Mouse (Mus musculus): Measurements from ENCODE around the gene Mcu.

The Mcu gene

DNA sequence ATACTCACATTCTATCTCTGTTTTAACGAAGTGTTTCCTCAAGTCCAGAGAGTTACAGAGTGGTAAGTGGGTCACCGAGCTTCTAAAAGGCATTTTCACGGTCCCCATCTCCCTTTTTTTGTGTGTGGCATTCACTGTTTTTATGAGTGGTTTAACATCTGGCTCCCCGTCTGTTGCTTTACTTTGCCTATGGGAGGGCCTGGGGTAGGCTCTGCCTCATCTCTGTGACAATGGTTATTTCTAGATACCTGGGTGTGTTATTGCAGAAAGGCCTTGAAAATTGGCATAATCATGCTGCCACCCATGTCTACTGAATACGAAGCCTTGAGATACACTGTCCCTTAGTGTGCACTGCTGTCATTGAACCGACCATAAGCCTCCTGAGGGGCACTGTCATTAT, 84.2 kb downstream of the Mcu start:
- no peak for DNase-seq (ENCODE audit: low spot score)

DNA sequence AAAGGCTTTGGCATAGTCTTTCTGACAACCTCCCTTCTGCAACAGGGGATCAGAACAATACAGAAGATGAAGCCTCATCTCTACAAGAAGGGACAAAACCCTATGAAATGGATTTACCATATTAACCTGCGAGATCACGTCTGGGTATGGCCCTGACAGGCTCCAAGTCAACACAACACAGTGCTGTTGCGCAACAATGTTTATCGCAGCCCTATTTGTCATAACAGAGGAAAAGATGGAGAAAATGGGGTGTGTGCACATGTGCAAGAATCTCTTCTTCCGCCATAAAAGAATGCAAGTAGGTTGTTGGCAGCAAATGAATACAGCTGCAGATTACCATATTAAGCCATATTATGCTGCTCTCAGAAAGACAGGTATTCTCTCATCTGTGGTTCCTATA, 88.7 kb downstream of the Mcu start:
- DNase-seq (ENCODE audit: low spot score): no peak

DNA sequence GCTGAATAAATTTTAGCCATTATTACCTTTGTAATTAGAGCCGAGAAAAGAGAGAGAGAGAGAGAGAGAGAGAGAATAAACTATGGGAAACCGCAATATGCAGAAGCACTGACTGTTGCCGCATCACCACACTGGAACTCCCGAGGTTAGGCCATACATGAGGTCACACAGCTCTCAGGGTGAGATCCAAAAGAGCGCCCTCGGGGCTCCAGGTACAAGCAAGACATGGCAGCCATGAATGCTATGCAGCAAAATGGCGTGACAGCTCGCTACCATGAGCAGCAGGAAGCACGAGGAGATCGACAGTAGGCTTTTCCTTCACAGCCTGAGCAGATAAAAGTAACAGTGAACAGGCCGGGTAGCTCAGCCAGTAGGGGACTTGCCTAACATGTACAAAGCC, 89.2 kb downstream of the Mcu start:
- no peak for DNase-seq (ENCODE audit: low spot score)

DNA sequence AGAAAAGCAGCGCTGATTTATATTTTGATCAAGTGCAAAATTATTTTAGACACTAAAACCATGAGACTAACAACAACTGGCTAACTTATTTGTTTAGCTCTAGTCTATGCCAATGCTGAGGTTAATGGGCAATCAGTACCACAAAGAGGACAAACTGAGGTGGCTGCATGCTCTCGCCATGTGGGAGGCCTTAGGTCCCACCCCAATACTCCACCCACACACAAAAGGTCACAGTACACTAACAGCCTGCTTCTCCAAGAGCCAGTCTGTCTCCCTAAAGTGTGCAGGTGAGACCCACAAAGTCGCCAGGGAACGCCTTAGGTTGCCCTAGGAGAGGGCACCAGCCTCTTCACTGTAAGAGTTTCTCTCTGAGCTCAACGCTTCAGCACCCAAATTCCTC, 91.8 kb downstream of the Mcu start:
- DNase-seq (ENCODE audit: low spot score): no peak

DNA sequence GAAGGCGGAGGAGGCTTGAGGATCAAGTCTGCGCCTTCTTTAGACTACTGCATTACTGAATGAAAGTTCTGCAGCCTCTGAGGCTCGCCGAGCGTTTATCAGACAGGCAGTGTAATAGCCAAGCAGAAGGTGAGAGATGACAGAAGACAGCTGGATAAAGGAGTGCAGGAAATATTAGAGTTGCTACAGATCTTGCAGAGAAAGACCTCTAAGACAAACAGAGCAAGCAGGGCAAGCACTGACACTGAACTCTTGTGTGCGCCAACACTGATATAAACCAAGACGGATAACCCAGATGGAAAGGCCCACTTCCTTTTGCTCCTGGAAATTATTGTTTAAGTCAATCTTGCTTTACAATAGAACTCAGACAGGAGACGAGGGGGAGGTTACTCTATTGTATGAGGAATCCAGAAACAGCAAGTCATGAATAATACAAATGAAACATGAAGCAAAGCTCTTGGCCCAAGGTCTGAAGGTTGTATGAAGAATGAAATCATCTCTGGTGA, 92.6 kb downstream of the Mcu start:
- DNase-seq (ENCODE audit: low spot score): no peak

DNA sequence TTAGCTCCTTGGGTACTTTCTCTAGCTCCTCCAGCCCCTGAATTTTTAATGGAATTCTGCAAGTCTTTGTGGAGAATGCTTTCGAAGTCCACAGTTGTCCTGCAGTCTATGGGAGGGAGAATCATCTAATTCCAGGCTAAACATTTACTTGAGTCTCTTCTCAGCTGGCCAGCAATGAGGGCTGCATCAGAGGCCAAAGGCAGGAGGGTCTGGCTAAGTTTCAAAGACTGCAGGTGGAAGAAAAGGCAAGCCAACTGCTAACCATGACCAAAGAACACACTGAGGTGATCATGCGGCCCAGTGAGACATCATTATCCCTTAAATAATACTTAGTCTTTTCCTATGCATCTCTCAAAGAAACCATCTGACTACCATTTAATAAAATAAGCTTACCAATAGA, 95.8 kb downstream of the Mcu start:
- no peak for DNase-seq (ENCODE audit: low spot score)

DNA sequence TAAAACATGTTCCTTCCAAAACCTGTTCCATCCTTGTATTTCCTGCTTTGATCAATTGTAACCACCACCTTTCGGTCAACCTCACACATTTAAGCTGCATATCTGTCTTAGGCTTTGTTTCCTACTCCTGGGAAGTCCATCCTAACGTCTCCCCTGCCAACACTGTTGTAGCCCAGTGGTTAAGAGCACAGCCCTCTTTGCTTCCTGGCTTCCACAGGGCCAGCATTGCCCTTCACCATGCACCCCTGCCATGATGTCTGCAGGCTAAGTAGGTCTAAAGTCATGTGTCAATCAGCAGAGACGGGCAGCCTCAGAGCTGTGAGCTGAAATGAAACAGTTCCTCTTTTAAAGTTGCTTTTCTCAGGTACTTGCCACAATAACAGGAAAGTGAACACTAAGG, 97.1 kb downstream of the Mcu start:
- no peak for DNase-seq (ENCODE audit: low spot score)

DNA sequence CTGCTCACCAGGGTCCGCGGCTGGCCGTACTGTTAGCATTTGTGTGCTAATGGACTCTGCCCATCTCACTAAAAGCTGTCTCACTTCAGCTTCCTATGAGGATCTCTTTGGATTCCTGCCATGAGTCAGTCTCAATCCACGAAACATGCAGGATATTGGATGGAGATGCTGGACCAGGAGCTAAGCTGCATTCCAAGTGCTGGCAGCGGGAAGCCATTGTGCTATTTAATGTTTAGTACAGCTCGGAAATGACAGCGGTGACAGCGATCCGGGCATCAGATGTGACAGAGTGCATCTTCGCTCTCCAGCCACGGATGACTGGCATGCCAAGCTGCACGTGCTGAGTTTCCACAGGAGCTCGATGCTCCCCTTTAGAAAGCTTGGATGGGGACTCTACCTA, 99.3 kb downstream of the Mcu start:
- DNase-seq (ENCODE audit: low spot score): no peak

DNA sequence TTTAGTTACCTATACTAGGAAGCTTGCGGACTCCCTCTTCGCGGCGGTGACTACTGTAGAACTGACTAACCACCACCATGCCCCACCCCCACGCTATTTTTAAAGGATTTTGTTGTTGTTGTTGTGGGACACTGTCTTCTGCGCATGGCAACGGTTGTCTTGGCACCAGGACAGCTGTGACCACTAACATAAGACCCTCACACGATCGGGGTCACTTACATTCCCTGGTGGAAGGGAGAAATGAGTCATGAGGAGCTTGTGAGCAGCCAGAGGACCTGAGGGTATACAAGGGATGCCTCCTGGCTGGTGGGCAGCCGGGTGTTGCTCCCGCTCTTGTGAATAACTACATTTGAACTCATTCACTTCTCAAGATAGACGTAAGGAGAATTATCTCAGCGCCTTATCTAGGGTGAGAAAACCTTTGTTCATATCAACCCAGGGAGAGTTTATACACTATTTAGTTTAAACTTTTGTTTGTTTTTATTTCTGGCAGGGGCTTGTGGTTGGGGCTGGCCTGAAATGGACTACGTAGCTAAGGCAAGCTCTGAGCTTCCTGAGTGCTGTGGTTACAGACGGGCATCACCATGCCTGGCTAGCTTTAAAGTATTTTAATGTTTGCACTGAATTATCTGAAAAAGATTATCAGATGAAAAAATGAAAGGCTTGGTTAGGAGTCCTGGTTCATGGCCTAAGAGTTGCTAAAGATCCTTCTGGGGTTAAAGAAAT, 101.6 kb downstream of the Mcu start:
- no peak for DNase-seq (ENCODE audit: low spot score)

DNA sequence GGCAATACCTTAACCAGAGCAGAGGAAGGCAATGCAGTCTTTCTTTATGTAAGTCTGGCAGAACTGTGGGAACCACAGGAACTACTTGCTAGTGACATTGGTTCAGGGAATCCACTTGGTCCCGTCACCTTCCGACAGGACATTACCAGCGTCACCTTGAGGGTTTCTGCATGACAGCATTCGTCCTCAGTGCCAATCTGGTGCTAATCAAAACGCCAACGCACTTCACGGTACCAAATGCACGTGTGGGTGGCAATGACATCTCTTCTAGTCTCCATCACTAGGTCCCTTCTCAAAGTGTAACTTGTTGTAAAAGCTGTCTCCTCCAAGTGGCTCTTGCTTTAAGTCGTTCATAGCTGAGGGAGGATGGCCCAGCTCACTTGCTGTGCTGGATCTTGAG, 104.3 kb downstream of the Mcu start:
- no peak for DNase-seq (ENCODE audit: low spot score)

DNA sequence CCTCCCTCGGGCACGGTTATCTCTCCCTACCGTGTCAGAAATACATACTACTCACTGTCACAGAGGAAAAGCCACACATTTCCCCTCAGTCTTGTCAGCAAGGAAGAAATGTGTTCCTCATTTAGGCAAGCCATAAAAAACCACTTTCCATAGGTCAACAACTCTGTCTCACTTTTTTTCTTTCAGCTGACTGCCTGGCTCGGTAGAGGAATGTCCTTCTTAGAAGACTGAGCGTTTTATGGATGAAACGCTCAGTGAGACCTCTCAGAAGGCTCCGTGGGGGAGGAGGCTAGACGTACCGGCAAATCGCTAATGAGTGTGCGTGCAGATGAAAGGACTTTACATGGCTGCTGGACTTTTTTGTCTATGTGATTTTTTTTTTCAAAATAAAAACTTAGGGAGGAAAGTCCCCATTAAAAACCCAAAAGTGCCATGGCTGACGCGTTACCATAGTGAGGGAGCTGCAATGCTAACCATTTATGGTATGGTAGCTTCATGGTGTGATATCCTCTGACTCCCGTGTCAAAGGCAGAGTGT, 105.0 kb downstream of the Mcu start:
- DNase-seq (ENCODE audit: low spot score): no peak

DNA sequence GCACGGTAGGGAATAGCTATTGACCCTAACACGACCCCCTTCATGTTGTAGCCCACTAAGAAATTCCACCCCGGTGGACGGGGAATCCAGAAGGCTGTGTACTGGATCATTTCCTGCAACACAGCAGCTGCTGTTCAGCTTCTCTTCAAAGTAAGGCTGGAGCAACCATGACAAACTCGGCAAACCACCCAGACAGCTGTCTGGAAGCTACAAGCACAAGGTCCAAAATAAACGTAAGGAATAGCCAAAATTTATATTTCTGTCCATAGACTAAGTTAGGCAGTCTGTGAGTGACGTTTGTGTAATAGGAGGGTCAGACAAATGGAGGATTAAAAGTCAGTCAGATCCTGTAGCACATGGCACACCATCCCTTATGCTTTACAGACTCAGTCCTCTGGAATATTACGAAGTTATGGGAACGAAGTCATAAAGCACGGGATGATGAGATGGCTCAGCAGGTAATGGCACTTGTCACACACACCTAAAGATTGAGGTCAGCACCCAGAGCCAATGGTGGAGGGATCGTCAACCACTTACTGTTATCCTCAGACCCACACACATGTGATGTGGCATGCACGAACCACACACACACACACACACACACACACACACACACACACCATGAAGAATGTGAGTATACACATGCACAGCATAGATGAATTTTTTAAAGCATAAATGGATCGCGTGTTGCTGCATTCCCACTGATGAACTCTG, 105.6 kb downstream of the Mcu start:
- DNase-seq (ENCODE audit: low spot score): no peak

DNA sequence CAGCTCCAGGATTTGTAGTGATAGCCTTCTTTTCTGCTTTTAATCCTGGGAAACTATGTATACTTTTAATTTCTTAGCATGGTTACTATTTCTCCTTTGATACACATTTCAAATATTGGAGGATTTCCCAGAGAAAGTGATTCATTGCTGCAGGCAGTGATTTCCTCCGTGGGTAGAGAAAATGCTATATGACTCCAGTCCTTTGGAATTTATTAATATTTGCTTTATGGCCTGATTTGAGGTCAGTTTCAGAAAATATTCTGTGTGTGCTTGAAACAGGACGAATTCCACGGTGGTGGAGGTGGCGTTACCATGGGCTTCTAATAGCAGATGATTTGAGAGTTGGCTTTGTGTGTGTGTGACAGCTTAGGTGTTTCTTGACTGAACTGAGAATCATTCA, 107.3 kb downstream of the Mcu start:
- DNase-seq (ENCODE audit: low spot score): no peak

DNA sequence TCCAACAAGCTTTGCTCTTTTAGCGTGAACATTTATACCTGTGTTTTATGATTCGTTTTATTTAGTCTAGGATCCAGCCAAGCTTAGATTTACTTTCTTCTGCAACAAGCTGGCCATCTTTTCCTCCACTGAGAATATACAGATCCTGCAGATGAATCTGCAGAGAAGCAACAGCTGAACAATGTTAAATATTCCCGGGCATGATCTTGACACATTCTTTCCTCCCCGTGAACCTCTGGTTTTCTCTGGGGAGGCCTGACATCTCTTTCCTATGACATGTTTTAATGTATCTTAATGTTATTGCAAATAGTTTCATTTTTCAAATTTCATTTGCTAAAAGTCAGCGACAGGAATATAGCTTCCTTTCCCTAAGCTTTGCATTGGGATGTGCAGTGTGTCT, 109.8 kb downstream of the Mcu start:
- no peak for DNase-seq (ENCODE audit: low spot score)

DNA sequence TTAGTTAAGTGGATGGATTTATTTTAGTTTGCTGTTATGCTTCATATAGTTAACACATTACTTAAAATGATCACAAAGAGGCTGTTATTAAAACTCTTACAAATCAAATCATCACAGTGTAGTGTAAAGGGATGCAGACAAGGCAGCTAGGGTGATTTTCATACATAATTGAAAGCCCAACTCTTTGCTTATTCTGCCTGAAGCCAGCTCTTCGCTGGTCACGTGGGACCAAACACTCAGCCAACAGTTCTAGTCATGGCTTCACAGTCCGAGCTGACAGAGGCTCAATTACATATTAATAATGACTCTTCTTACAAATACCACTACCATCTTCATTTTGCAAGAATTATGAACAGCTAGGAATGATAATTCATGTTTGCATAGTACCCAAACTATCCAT, 112.2 kb downstream of the Mcu start:
- DNase-seq (ENCODE audit: low spot score): no peak

DNA sequence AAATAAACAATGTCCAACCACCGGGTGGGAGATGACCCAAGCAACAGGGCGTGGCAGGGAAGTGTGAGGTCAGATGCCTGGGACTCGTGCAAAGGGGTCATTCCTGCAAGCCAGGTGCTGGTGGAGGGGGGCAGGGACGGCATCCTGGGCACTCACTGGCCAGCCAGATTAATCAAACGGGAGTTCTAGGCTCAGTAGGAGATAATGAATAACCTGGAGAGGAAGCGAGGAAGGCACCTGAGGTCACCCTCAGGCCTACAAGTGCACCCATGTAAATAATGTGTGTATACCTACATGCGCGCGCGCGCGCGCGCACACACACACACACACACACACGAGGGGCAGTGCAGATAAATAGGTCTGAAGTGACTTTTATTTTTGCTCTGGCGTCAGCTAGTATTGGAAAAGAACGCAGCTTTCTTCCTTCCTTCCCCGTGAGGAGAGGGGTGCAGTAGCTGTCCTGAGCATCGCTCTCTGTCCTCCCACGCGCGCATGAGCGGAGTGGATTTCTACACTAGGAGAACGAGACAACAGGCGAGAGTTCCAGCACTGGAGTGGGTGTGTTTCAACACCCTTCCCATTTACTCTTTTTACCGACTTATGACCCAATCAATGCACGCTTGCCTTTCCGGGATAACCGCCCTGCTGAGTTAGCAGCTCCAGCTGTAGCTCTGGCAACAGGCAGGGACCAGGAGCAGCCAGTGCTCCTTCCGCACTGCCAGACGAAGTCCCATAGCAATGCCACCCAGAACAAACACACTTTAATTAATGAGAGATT, 112.9 kb downstream of the Mcu start:
- no peak for DNase-seq (ENCODE audit: low spot score)

DNA sequence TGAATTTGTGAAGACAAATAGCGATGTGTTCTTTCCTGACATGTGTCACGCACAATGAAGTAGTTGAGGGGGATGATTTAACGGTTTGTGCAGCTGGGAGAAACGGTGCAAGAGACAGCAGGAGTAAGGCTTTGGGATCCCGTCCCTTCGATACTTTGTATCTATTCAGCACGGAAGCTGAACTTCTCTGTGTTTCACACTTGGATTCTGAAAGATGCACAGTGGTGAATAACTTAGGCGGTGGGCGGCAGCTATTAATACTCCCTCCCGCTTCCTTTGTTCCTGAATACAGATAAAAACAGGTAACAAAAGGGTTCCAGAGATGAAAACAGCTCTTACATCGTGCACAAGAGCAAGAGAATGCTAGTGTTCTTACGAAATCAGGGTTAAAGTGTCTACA, 114.1 kb downstream of the Mcu start:
- no peak for DNase-seq (ENCODE audit: low spot score)

DNA sequence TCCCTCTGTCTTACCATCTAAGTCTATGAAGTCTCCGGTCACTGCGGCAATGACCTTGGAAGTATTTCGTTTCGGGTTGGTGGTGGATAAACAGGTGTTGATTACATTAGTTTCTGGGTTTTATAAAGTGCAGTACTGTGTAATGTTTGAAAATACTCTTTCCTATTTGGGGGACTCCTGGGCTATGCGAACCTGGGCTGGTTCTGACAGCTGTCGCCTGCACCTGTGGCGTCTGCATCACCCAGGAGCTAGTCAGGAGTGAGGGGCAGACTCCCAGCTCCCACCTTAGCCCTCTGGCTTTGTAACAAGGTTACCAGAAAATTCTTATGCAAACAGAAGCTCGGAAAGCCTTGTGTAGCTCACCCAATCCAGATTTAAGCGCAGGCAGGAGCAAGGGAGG, 114.7 kb downstream of the Mcu start:
- DNase-seq (ENCODE audit: low spot score): no peak

DNA sequence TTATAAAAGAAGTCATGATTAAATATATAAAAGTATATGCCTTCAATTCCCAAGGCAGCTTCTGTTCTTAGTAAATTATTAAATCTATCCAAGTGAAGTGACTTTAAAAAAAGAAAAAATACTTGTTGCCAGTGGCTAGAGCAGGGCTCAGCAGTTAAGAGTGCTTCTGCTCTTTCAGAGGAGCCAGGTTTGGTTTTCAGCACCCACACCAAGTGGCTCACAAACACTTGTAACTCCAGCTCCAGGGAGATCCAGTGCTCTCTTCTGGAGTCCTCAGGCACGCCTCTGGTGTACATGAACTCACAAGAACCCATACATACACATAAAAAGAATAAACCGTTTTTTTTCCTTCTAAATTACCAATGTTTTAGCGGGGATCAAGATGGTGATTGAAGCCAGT, 116.3 kb downstream of the Mcu start:
- DNase-seq (ENCODE audit: low spot score): no peak

DNA sequence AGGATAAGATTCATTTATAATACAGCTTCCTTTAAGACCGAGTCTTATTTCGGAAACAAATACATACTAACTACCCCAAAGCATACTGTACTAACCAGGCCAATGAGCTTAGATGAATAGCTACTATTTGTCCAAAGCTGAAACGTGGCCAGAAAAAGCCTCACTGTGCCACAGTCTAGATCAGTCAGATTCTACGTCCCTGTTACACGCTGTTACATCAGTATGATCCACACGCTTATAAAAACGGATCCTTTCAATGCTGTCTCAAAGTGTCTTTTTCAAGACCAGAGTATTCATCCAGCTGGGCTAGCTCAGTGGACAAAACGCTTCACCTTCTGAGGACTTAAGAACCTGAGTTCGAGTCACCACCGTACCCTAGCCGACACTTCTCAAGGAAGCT, 119.5 kb downstream of the Mcu start:
- no peak for DNase-seq (ENCODE audit: low spot score)

DNA sequence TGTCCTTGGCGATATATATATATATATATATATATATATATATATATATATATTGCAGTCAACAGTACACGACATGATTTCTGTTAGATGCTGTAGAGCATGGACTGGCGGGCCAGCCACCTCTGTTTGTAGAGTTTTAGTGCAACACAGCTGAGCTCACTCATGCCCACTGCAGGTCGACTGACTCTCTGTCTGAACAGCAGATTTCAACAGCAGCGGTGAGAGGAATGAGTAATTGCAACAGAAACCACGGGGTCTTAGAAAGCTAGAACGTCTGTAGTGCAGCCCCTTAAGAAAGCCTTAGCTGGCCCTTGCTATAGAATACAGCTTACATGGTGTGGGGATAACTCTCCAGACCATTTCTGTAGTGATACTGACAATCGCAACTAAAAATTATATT, 121.6 kb downstream of the Mcu start:
- no peak for DNase-seq (ENCODE audit: low spot score)

DNA sequence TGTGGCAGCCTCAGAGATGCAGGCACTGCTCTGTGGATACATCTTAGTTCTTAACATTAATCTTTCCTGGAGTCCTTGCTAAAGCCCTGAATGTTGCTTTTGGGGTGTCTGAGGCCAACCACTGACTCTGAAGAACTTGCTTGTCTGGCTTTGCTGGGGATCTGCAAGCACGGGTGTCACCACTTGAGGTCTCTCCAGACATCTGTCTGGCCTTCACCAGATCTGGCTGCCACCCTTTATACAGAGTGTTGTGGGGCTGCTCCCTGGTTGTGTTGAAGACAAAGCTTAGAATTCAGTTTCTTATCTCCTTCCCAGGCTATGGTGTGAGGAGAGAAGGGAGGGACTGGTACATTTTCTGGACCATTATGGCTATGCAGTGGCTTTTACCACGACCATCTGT, 122.4 kb downstream of the Mcu start:
- DNase-seq (ENCODE audit: low spot score): no peak

DNA sequence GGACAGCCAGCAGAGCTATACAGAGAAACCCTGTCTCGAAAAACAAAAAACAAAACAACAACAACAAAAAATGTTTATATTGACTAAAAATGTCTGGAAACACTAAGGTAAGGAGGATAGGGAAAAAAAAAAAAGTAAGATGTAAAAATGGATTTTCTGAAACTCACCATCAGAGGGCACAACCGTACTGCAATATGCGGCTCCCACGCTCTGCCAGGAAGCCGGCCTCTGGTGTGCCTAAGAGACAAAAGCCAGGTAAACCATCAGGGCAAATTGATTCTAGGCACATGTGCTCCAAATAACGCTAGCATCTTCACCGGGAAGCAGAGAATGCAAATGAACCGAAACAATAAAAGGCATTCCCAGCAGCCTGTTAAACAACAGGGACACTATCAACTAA, 125.6 kb downstream of the Mcu start:
- DNase-seq (ENCODE audit: low spot score): no peak

Data from urinary bladder, postnatal 10 days (tissue).